Mouse (Mus musculus) stomach, postnatal 0 days (tissue): ENCODE results near the gene Ptpn11.

Source experiments
- CTCF ChIP-seq: IDR thresholded peaks from 2 replicates; pipeline ENCODE4 v1.5.1; 2016; ENCODE audit warnings: antibody characterized with exemption, low read depth, mild to moderate bottlenecking, moderate library complexity
- EP300 ChIP-seq: optimal IDR thresholded peaks from 2 replicates; pipeline ENCODE3; 2016; ENCODE audit warnings: antibody characterized with exemption

- TF ChIP-seq CTCF (no peak), EP300 (no peak)
Observed at GRCm38 (mm10) chr5:121149246-121149645, 42.0 kb downstream of the Ptpn11 start.
